7 mouse cellular contexts compared by ENCODE assay signal in the genomic region with DNA sequence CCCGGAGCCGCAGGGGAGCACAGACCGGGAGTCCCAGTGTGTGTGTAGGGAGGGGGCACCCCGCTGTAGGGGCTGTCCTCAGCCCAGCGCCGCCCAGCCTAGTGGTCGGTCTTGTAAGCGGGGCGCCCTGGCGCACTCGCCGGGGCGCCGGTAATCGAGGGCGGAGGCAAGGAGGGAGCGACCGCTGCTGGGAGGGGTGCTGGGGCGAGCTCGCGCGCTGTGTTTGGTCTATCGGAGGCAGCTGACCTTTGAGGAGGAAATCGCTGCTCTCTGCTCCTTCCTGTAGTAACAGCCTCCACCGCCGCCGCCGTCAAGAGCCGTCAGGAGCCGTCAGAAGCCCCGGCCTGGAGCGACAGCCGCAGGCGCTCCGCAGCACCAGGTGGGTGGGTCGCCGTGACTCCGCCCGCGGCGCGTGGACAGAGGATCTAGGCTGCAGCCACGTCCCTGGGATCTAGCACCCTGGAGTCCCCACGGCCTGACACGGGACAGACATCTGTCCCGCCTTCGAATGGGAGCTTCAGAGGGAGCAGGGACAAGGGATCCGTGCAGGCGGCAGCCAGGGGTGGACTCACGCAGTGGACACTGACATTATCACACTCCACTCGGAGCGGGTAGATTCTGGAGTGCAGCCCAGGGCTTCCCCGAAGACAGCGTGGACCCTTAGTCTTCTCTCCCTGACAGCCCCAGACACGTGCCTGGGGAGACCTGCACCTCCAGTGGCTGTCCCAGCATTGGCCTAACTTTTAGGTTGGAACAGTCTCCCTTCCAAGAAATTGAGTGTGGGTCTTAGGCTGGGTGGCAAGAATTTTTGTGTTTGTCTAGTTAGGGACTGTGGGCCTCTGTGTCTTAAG. TPM values are rescaled to one million over a fixed set of nuclear protein-coding genes. Genes with fewer than 3 reads are reported as not detected.
DNase-seq lines count a peak whose midpoint lies in the region; ATAC-seq lines count a peak whose summit lies in the region.

No protein-coding gene starts in this region.

- H3K27ac ChIP-seq in limb, embryonic 11.5 days (replicated peaks; ENCODE audit: low read depth, low read length), result no peak overlapping the region
- H3K27ac ChIP-seq in midbrain, embryonic 12.5 days (replicated peaks), result no peak overlapping the region

- peak; percentile 95 for DNase-seq in T-cell, adult 2 months (ENCODE audit: low spot score)
- peak; percentile 90 for DNase-seq in gastrocnemius, postnatal 14 days
- peak; percentile 81 for DNase-seq in limb, embryonic 11.5 days (ENCODE audit: low spot score)
- DNase-seq in spleen, adult 12 weeks (ENCODE audit: low spot score), result peak; percentile 73

- peaks cover 9% of the 10 kb centered on the region; the same call in 1 of the 2 replicates for H3K27me3 ChIP-seq in limb, embryonic 11.5 days (ENCODE audit: control insufficient read depth, insufficient read depth, low read length)
- peaks cover 79% of the 10 kb centered on the region for H3K27me3 ChIP-seq in midbrain, embryonic 12.5 days

- H3K4me3 ChIP-seq in limb, embryonic 11.5 days (ENCODE audit: low read depth, low read length), result peak overlapping the region; percentile 51
- H3K4me3 ChIP-seq in midbrain, embryonic 12.5 days, result peak overlapping the region; percentile 44

- H3K9ac ChIP-seq in limb, embryonic 11.5 days (ENCODE audit: low read length), result peak overlapping the region; percentile 47
- H3K9ac ChIP-seq in midbrain, embryonic 12.5 days (replicated peaks), result peak overlapping the region; percentile 37

- peaks cover 4% of the 10 kb centered on the region; the same call in 1 of the 2 replicates for H3K4me1 ChIP-seq in limb, embryonic 11.5 days (ENCODE audit: control insufficient read depth, insufficient read depth, low read length)
- H3K4me1 ChIP-seq in midbrain, embryonic 12.5 days, result peaks cover 6% of the 10 kb centered on the region; the same call in 1 of the 2 replicates

- no peaks in the 10 kb centered on the region for H3K36me3 ChIP-seq in limb, embryonic 11.5 days (ENCODE audit: control insufficient read depth, insufficient read depth, low read length)
- no peaks in the 10 kb centered on the region for H3K36me3 ChIP-seq in midbrain, embryonic 12.5 days

- H3K4me2 ChIP-seq in limb, embryonic 11.5 days (ENCODE audit: low read depth, severe bottlenecking), result peak overlapping the region; percentile 73
- peak overlapping the region; percentile 57 for H3K4me2 ChIP-seq in midbrain, embryonic 12.5 days (replicated peaks)

- 3% methylated on average over 54 of the region's 55 CpGs for WGBS in limb, embryonic 11.5 days
- 4% methylated on average over 48 of the region's 55 CpGs for WGBS in midbrain, embryonic 12.5 days

- peak; percentile 88 for ATAC-seq in common myeloid progenitor, adult 5-6 weeks (replicated peaks; ENCODE audit: low read depth, poor library complexity, severe bottlenecking)
- peak; percentile 97 for ATAC-seq in inflammation-experienced regulatory T-cells, adult 6 months
- ATAC-seq in limb, embryonic 11.5 days (ENCODE audit: insufficient number of reproducible peaks, low FRiP score, low TSS enrichment, low read depth), result peak; percentile 68
- ATAC-seq in midbrain, embryonic 12.5 days (ENCODE audit: low FRiP score, low read depth), result peak; percentile 60; the same call in 1 of the 2 replicates

- no peaks in the 10 kb centered on the region for H3K9me3 ChIP-seq in limb, embryonic 11.5 days (ENCODE audit: control insufficient read depth, low read length)
- no peaks in the 10 kb centered on the region for H3K9me3 ChIP-seq in midbrain, embryonic 12.5 days

- intact Hi-C loops in gastrocnemius, postnatal 14 days (cut with DNase I; ENCODE audit: low total_unique reads), result no loop called here

RNA-seq across cellular contexts. Expression of gene Stat5a, which starts 1.3 kb away (rescaled TPM):
- total RNA-seq in common myeloid progenitor, adult 5-6 weeks (2017), result 44.4 and 52.7 TPM in 2 replicates
- 10 to 100 TPM; 17.9 to 21.5 TPM for total RNA-seq in gastrocnemius, postnatal 14 days (2021)
- polyA plus RNA-seq in inflammation-experienced regulatory T-cells, adult 6 months (2017; shearing (Covaris generic)), result 10 to 100 TPM; 31.2 to 34.1 (median 31.3) TPM
- 1.9 and 2.0 TPM in 2 replicates for polyA plus RNA-seq in limb, embryonic 11.5 days (2014; fragmentation: Nextera tagmentation; extraction: Ambion mirVana)
- polyA plus RNA-seq in midbrain, embryonic 12.5 days (2016; fragmentation: Nextera tagmentation; extraction: Ambion mirVana), result 1.5 and 1.8 TPM in 2 replicates

RNA-seq across cellular contexts. Expression of gene Stat5b, which starts 9.9 kb away (rescaled TPM):
- 49.4 and 64.4 TPM in 2 replicates for total RNA-seq in common myeloid progenitor, adult 5-6 weeks (2017)
- 100 to 1,000 TPM in 1 of 2 experiments, 10 to 100 TPM in 1; 100.0 to 110 TPM for total RNA-seq in gastrocnemius, postnatal 14 days (2021)
- polyA plus RNA-seq in inflammation-experienced regulatory T-cells, adult 6 months (2017; shearing (Covaris generic)), result 10 to 100 TPM; 25.2 to 40.4 (median 33.7) TPM
- 16.9 and 19.7 TPM in 2 replicates for polyA plus RNA-seq in limb, embryonic 11.5 days (2014; fragmentation: Nextera tagmentation; extraction: Ambion mirVana)
- 18.8 and 19.4 TPM in 2 replicates for polyA plus RNA-seq in midbrain, embryonic 12.5 days (2016; fragmentation: Nextera tagmentation; extraction: Ambion mirVana)

Comparison
In these comparisons a context has a peak if more than half of its experiments do, and no peak if none do; other contexts are left out.
1. RNA of gene Stat5a, which starts 1.3 kb away (polyA plus RNA-seq): 31.2 to 34.1 TPM in inflammation-experienced regulatory T-cells, adult 6 months; 1.9 to 2.0 TPM in limb, embryonic 11.5 days and 1.5 to 1.8 TPM in midbrain, embryonic 12.5 days; every median in the first group is over 10 times any median in the second.
2. Peak in every context shown above with its lines, with median percentiles within 50 percentile points of each other: DNase-seq and ATAC-seq.